Mouse (Mus musculus) frontal cortex, postnatal 36 days (tissue): ENCODE data around the gene Ice1.

Experiments
- DNase-seq, 2 experiments: peaks; one replicate each; pipeline ENCODE4 v3.0.0; 2022; ENCODE audit warnings: low spot score in 2 of 2

Ice1 gene

GRCm38 (mm10) chr13:70574216-70574615, 63.2 kb downstream of the Ice1 start:
- no peak for DNase-seq

GRCm38 (mm10) chr13:70567889-70568288, 69.5 kb downstream of the Ice1 start:
- DNase-seq, result no peak

- no peak for DNase-seq
Observed at GRCm38 (mm10) chr13:70553456-70553855, 84.0 kb downstream of the Ice1 start.

- DNase-seq, result no peak
Observed at GRCm38 (mm10) chr13:70547457-70547856, 90.0 kb downstream of the Ice1 start.

- peak in 1 of 2 experiments; percentile 14 for DNase-seq
Observed at GRCm38 (mm10) chr13:70545261-70545660, 92.2 kb downstream of the Ice1 start.

GRCm38 (mm10) chr13:70539842-70540241, 97.6 kb downstream of the Ice1 start:
- DNase-seq, result no peak

- DNase-seq, result peak in 1 of 2 experiments; percentile 9
Observed at GRCm38 (mm10) chr13:70533412-70533811, 104.0 kb downstream of the Ice1 start.

- no peak for DNase-seq
Observed at GRCm38 (mm10) chr13:70532719-70533118, 104.7 kb downstream of the Ice1 start.

GRCm38 (mm10) chr13:70517651-70518050, 119.8 kb downstream of the Ice1 start:
- DNase-seq, result no peak

GRCm38 (mm10) chr13:70515004-70515403, 122.4 kb downstream of the Ice1 start:
- no peak for DNase-seq

GRCm38 (mm10) chr13:70510199-70510598, 127.2 kb downstream of the Ice1 start:
- no peak for DNase-seq

- no peak for DNase-seq
Observed at GRCm38 (mm10) chr13:70509375-70510016, 127.9 kb downstream of the Ice1 start.

GRCm38 (mm10) chr13:70508708-70509374, 128.6 kb downstream of the Ice1 start:
- no peak for DNase-seq
